Mouse (Mus musculus): Measurements from ENCODE around the gene Pebp1. TPM values are rescaled to one million over a fixed set of nuclear protein-coding genes. Genes with fewer than 3 reads are reported as not detected.
A peak's percentile ranks its signal among the peaks of the same experiment; 100 is the strongest.
"Not testable (repeated sequence)": the region's sequence is repeated elsewhere in the genome, so short reads cannot be mapped to it uniquely, and the experiment has no call there.

Pebp1 gene
- total RNA-seq (2017), result 21.9 and 25.0 TPM in 2 replicates

GRCm38 (mm10) chr5:117286831-117287822, at the start of gene Pebp1:
Pebp1 (minus strand) TSS chr5:117287625.
- peak; percentile 98 for ATAC-seq (ENCODE audit: extremely low read depth, insufficient number of reproducible peaks, low FRiP score, poor library complexity, severe bottlenecking)

- no peak for ATAC-seq (ENCODE audit: extremely low read depth, insufficient number of reproducible peaks, low FRiP score, poor library complexity, severe bottlenecking)
These were observed 43.0 kb upstream of the Pebp1 start for GRCm38 (mm10) chr5:117330457-117330856.

GRCm38 (mm10) chr5:117326408-117326807, 39.0 kb upstream of the Pebp1 start:
- no peak for ATAC-seq (ENCODE audit: extremely low read depth, insufficient number of reproducible peaks, low FRiP score, poor library complexity, severe bottlenecking)

GRCm38 (mm10) chr5:117323751-117324150, 36.3 kb upstream of the Pebp1 start:
- no peak for ATAC-seq (ENCODE audit: extremely low read depth, insufficient number of reproducible peaks, low FRiP score, poor library complexity, severe bottlenecking)

GRCm38 (mm10) chr5:117318741-117319629, 31.6 kb upstream of the Pebp1 start, which contains the start of gene Vsig10:
Vsig10 (plus strand) TSS chr5:117319083.
- peak; percentile 51 for ATAC-seq (ENCODE audit: extremely low read depth, insufficient number of reproducible peaks, low FRiP score, poor library complexity, severe bottlenecking)

GRCm38 (mm10) chr5:117314587-117315428, 27.4 kb upstream of the Pebp1 start:
- ATAC-seq (ENCODE audit: extremely low read depth, insufficient number of reproducible peaks, low FRiP score, poor library complexity, severe bottlenecking), result no peak

- no peak for ATAC-seq (ENCODE audit: extremely low read depth, insufficient number of reproducible peaks, low FRiP score, poor library complexity, severe bottlenecking)
These were observed 26.5 kb upstream of the Pebp1 start for GRCm38 (mm10) chr5:117313909-117314308.

GRCm38 (mm10) chr5:117313420-117313819, 26.0 kb upstream of the Pebp1 start:
- no peak for ATAC-seq (ENCODE audit: extremely low read depth, insufficient number of reproducible peaks, low FRiP score, poor library complexity, severe bottlenecking)

GRCm38 (mm10) chr5:117307699-117308098, 20.3 kb upstream of the Pebp1 start:
- ATAC-seq (ENCODE audit: extremely low read depth, insufficient number of reproducible peaks, low FRiP score, poor library complexity, severe bottlenecking), result peak; percentile 74

GRCm38 (mm10) chr5:117306826-117307225, 19.4 kb upstream of the Pebp1 start:
- no peak for ATAC-seq (ENCODE audit: extremely low read depth, insufficient number of reproducible peaks, low FRiP score, poor library complexity, severe bottlenecking)

GRCm38 (mm10) chr5:117305754-117306153, 18.3 kb upstream of the Pebp1 start:
- no peak for ATAC-seq (ENCODE audit: extremely low read depth, insufficient number of reproducible peaks, low FRiP score, poor library complexity, severe bottlenecking)

- ATAC-seq (ENCODE audit: extremely low read depth, insufficient number of reproducible peaks, low FRiP score, poor library complexity, severe bottlenecking), result peak; percentile 55; the same call in 1 of the 2 replicates
These were observed 17.5 kb upstream of the Pebp1 start for GRCm38 (mm10) chr5:117304947-117305346.

- no peak for ATAC-seq (ENCODE audit: extremely low read depth, insufficient number of reproducible peaks, low FRiP score, poor library complexity, severe bottlenecking)
These were observed 16.5 kb upstream of the Pebp1 start for GRCm38 (mm10) chr5:117303691-117304579.

GRCm38 (mm10) chr5:117302899-117303298, 15.5 kb upstream of the Pebp1 start:
- no peak for ATAC-seq (ENCODE audit: extremely low read depth, insufficient number of reproducible peaks, low FRiP score, poor library complexity, severe bottlenecking)

GRCm38 (mm10) chr5:117295011-117295410, 7.6 kb upstream of the Pebp1 start:
- no peak for ATAC-seq (ENCODE audit: extremely low read depth, insufficient number of reproducible peaks, low FRiP score, poor library complexity, severe bottlenecking)

- not testable (repeated sequence) for ATAC-seq (ENCODE audit: extremely low read depth, insufficient number of reproducible peaks, low FRiP score, poor library complexity, severe bottlenecking)
These were observed 6.4 kb upstream of the Pebp1 start for GRCm38 (mm10) chr5:117293776-117294175.

- ATAC-seq (ENCODE audit: extremely low read depth, insufficient number of reproducible peaks, low FRiP score, poor library complexity, severe bottlenecking), result no peak
These were observed 5.1 kb upstream of the Pebp1 start for GRCm38 (mm10) chr5:117292547-117292946.

- no peak for ATAC-seq (ENCODE audit: extremely low read depth, insufficient number of reproducible peaks, low FRiP score, poor library complexity, severe bottlenecking)
These were observed 3.9 kb upstream of the Pebp1 start for GRCm38 (mm10) chr5:117291312-117291711.

Measured in neutrophil, adult 5-6 weeks (primary cell).